Mouse (Mus musculus) kidney, postnatal 10 days (tissue): ENCODE measurements at regions not wholly inside any gene's neighbourhood (a gene's known extent, or its start where the extent isn't known, plus 50 kb on each side); places are given as distances from the start of the nearest gene placed in this dataset.

Experiments
- DNase-seq: peaks from one replicate; pipeline ENCODE4 v3.0.0; 2021; ENCODE audit warnings: mixed read lengths

DNA sequence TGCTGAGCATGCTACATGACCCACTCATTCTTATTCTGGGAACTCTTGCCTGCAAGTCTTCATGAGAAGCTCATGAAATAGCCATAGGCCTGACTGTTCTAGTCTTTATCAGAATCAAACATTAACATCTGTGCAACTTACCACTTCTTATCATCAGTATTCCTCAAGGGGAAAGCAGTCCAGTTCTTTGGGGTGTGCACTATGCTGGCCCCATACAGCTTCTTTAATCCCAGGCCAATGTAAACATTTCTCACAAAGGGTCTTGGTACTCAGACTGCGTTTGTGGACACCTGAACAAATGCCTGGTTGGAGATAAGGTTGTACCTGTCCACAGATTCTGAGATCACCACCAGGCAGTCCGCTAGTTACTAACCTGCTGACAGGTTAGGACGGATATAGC is 51.3 kb downstream of the 3110018I06Rik start:
- no peak for DNase-seq

DNA sequence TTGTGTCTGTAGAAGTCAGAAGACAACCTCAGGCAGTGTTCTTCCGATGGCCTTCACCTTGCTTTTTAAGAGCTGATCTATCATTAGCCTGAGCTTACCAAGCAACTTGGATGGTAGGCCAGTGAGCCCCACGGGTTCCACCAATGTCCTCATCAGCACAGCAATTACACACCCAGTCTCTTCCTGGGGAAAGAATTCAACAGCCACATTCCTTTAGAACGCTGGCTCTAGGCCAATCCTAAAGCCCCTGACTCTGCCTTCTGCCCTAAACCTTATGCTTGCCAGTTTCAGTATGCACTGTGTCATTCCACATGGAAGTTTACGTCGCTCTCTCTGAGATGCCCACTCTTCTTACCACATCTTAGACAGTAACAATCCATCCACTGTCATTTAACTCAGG is 52.8 kb downstream of the 3110018I06Rik start:
- DNase-seq = no peak

DNA sequence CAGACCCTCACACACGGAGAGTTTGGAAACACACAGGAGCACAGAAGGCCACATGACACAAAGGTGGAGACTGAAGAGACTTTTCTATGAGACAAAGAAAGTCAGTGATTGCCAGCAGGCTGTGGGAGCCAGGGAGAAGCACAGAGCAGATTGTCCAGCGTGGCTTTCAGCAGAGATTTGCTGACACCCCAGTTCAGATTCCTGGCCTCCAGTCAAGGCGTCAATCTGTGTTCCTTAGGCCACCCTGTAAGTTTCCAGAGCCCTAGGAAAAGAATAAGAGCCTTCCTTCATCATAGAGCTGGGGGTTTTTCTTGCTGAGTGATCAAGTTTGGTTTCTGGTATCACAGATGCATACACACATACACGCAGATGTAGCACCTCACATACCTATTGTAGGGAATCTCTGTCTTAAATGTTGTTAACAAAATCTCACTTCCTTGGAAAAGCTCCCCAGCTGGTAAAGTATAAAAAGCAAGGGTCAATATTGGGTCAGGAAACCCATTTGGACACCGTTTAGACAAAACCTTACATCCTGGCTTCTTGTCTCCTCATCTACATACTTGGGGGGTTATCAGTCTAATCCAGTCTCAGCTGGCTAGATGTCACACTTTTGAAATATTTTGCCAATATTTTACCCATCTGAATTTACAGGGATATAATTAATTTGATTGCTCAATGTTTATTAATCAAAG is 58.9 kb downstream of the 3110018I06Rik start:
- DNase-seq = no peak

GRCm38 (mm10) chr12:107547886-107548448 is 59.5 kb downstream of the 3110018I06Rik start:
- DNase-seq = peak; percentile 67

- DNase-seq = no peak
Observed at GRCm38 (mm10) chr12:107549452-107550296, 61.2 kb downstream of the 3110018I06Rik start.

- DNase-seq = no peak
Observed at GRCm38 (mm10) chr12:107559191-107559590, 70.8 kb downstream of the 3110018I06Rik start.

DNA sequence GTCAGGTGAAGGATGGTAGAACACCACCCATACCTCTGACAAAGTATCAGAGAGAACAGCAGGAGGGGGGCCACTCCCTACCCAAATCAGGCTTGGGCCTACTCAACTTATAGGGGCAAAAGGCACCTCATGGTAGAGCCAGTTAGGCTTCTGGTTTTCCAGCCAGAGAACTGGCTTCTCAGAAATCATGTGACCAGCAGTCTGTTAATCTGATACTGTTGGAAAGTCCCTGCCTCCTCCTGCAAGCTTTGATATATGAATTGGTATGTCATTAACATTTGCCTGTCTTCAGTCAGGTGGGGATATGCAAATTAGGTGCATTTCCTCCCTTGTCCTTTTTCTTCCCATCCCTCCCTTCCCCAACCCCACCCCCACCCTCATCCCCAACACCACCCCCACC is 71.7 kb downstream of the 3110018I06Rik start:
- no peak for DNase-seq

DNA sequence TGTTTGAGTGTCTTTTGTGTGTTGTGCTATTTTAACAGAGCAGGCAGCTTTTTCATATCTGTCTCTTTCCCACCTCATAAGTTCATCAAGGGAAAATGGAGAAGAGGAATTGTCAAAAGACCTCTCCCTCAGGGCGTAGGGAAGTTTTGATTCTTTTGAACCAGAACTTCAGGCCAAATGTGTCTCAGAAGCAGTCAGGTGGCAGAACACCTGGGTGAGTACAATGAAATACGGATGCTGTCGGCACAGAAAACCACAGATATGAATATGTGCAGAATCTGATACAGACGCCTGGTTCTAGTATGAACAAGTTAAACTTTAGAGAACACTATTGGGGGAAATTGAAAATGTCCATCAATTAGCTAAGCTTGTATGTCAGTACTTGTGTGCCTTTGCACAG is 84.2 kb downstream of the 3110018I06Rik start:
- DNase-seq = no peak

- DNase-seq = no peak
Observed at GRCm38 (mm10) chr12:107579508-107579907, 91.1 kb downstream of the 3110018I06Rik start.

DNA sequence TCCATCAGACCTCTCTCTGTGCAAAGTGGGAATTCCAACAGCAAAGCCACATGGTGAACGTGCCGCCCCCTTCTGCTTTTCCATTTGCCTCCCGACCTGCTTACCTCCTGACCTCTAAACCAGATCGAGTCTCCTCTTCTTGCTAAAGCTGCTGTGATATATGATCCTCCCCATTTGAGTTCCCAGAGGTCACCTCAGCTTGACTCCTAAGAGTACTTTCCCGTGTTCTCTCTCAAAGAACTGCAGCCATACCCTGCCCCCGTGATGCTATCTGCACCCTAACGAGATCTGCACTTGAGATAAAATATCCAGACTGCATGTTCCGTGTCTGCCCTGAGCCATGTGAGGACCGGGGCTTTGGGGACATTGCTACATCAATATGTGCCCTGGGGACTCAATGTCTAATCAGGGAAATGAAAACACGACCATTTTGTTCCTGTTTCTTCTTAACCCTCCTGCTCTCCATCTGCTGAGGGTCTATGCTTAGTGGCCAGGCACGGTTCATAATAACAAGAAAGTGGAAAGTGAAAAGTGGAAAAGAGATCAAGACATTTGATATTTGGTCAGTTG is 94.8 kb downstream of the 3110018I06Rik start:
- no peak for DNase-seq

- DNase-seq = no peak
Observed at GRCm38 (mm10) chr12:107585696-107586225, 97.3 kb downstream of the 3110018I06Rik start.

GRCm38 (mm10) chr12:107596236-107596635 is 107.8 kb downstream of the 3110018I06Rik start:
- DNase-seq = no peak

DNA sequence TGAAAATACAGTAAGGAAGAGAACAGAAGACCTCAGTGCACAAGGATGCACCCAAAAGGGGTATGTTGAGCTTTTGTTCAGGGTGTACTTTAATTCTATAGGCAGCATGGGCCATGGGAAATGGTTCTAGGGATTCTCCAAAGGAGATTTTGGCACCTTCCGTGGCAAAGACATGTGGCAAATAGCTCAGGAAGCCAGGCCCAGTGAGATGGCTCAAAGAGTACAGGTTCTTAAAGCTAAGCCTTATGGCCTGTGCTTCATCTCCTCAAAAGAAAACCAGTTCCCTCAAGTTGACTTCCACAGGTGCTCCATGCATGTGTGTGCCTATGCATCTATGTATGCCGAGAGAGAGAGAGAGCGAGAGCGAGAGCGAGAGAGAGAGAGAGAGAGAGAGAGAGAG is 112.1 kb downstream of the 3110018I06Rik start:
- DNase-seq = no peak

- no peak for DNase-seq
Observed at GRCm38 (mm10) chr12:107608966-107609365, 120.5 kb downstream of the 3110018I06Rik start.

- DNase-seq = no peak
Observed at GRCm38 (mm10) chr12:107609986-107610385, 121.6 kb downstream of the 3110018I06Rik start.

- DNase-seq = no peak
Observed at GRCm38 (mm10) chr12:107617212-107617994, 129.0 kb downstream of the 3110018I06Rik start.

- no peak for DNase-seq
Observed at GRCm38 (mm10) chr12:107624446-107624845, 136.0 kb downstream of the 3110018I06Rik start.

DNA sequence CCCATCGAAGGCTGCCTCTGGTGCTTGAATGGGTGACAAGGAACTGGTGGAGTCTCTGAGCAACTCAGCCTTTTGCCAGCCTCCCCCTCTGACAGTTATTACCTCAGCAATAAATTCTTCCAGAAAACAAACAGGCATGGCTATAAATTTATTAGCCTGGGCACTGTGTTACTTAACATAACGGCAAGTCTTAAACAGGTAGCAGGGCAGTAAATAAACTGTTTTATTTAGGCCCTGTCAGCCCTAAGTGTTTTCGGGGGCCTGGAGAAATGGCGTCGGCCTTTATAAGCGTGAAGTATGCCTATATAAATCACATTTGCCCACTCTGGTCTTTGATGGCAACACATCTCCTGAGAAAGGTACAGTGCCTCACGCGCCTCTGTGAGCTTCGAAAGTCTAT is 159.6 kb downstream of the 3110018I06Rik start:
- DNase-seq = no peak

DNA sequence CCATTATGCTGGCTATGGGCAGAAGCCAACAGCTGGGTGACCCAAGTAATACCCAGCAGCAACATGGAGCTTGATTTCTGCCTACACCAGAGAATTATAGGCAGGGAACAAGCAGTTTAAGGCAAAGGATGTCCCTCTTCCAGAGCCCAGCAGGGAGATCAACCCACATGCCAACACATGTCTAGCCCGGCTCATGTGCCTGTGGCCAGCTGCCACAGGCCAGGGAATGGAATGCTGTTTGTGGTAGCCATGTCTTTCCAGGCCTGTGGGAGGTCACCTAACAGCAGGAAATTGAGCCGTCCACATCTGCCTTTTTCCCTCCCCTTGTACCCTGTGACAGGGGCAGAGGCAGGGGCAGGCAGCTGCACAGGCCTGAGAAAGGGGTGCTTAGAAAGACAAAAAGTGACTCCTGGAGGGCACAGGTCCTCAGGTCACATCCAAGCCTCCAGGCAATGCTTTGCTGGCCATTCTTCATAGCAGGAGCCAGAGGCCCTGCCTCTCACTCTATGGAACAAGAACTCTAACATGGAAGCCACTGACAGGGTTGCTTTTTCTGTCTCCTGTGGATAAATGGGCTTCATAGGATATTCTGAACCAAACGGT is 163.8 kb downstream of the 3110018I06Rik start:
- DNase-seq = no peak

GRCm38 (mm10) chr12:107653131-107653530 is 164.7 kb downstream of the 3110018I06Rik start:
- DNase-seq = peak; percentile 19

DNA sequence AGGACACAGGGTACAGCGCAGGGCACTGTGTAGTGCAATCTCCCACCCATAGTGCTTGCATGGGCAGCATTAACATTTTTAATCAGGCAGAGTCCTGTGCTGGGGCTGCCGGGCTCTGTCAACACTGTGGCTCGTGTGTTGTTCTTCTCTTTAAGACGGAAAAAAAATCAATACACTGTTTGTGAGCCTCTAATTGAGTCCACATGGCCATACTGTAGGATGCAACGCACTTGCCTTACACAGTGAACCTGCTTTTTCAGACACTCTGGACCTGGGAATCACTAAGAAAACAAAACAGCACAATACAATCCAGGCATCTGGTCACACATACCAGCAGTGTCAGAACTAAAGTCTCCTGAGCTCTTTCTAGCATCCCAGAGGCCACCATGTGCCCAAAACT is 168.4 kb downstream of the 3110018I06Rik start:
- no peak for DNase-seq

GRCm38 (mm10) chr12:107658241-107658640 is 169.8 kb downstream of the 3110018I06Rik start:
- no peak for DNase-seq
